Mouse (Mus musculus) hindbrain, embryonic 10.5 days (tissue): ENCODE measurements around the gene Kcnn1. TPM values are rescaled to one million over a fixed set of nuclear protein-coding genes. Genes with fewer than 3 reads are reported as not detected.
A peak's percentile ranks its signal among the peaks of the same experiment; 100 is the strongest.

ENCODE experiments used
- DNase-seq: peaks from one replicate; pipeline ENCODE4 v3.0.0-alpha.2; 2017; ENCODE audit warnings: low spot score
- H3K27ac ChIP-seq: fragments of 300-500 bp; sonication (generic); 2 replicates; pipeline ENCODE4 v1.5.1; 2016; ENCODE audit warnings: mild to moderate bottlenecking, moderate library complexity
- H3K27me3 ChIP-seq: fragments of 300-500 bp; sonication (generic); 2 replicates; pipeline ENCODE4 v1.6.1; 2016; ENCODE audit warnings: mild to moderate bottlenecking; ENCODE audit not compliant: poor library complexity, insufficient read depth, severe bottlenecking
- H3K36me3 ChIP-seq: fragments of 300-500 bp; sonication (generic); 2 replicates; pipeline ENCODE4 v1.6.1; 2016; ENCODE audit warnings: mild to moderate bottlenecking, moderate library complexity
- H3K4me1 ChIP-seq: fragments of 300-500 bp; sonication (generic); replicated peaks from 2 replicates; pipeline ENCODE4 v1.6.1; 2016; ENCODE audit warnings: mild to moderate bottlenecking
- H3K4me3 ChIP-seq: fragments of 300-500 bp; sonication (generic); 2 replicates; pipeline ENCODE4 v1.5.1; 2016; ENCODE audit warnings: mild to moderate bottlenecking, moderate library complexity
- H3K9me3 ChIP-seq: fragments of 300-500 bp; sonication (generic); 2 replicates; pipeline ENCODE4 v1.6.1; 2016; ENCODE audit warnings: mild to moderate bottlenecking, moderate library complexity
- WGBS: fragments of 180-500 bp; shearing (Covaris S2); methylation state at CpG from one replicate; pipeline ENCODE4 v1.1.7; 2016; 5-methylcytosine and 5-hydroxymethylcytosine counted together
- polyA plus RNA-seq: library from polyadenylated mRNA; unstranded; fragments of >200 nt; fragmentation: Nextera tagmentation; extraction: Ambion mirVana; gene quantifications from 2 replicates; pipeline ENCODE4 v1.2.1, GENCODE M21; 2016

The Kcnn1 gene
- polyA plus RNA-seq, 1 experiment from 2014 or later, result 19.3 TPM

DNA sequence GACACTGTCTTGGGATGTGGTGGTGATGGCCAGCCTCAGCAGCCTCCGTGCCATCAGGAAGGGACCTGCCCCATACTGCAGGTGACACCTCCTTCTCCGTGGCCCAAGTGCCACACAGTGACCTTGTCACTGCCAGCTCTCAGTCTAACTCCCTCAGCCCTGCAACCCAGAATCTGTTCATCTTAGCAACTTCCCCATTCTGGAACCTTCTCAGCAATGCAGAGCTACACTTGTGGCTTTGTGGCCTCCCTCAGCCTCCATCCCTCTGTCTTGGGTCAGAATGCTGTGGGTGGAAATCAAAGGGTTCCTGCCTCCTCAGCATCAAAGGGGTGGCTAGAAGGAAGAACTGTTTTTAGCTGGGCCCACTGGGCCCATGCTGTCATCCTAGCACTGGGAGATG, 9.2 kb downstream of the Kcnn1 start:
- 86% methylated on average over 2 of the region's 2 CpGs for WGBS
- peaks cover 48% of the 10 kb centered on the region for H3K4me1 ChIP-seq

GRCm38 (mm10) chr8:70852595-70853231, 10.3 kb downstream of the Kcnn1 start:
- Histone ChIP-seq H3K9me3 (no peaks in the 10 kb centered on the region), H3K36me3 (peaks cover 30% of the 10 kb centered on the region), H3K27ac (no peak overlapping the region), H3K4me1 (peaks cover 36% of the 10 kb centered on the region), H3K27me3 (peaks cover 52% of the 10 kb centered on the region), H3K4me3 (no peak overlapping the region)
- DNase-seq, result no peak
- 89% methylated on average over 41 of the region's 41 CpGs for WGBS

More for the DNA sequence above, 9.2 kb downstream of the Kcnn1 start:
- no peak overlapping the region for H3K27ac ChIP-seq
- H3K27me3 ChIP-seq, result peaks cover 45% of the 10 kb centered on the region
- no peak overlapping the region for H3K4me3 ChIP-seq
- H3K36me3 ChIP-seq, result peaks cover 30% of the 10 kb centered on the region
- DNase-seq, result no peak
- H3K9me3 ChIP-seq, result no peaks in the 10 kb centered on the region

- peaks cover 55% of the 10 kb centered on the region for H3K27me3 ChIP-seq
- 67% methylated on average over 6 of the region's 6 CpGs for WGBS
- no peak for DNase-seq
- no peak overlapping the region for H3K27ac ChIP-seq
- no peak overlapping the region for H3K4me3 ChIP-seq
- H3K9me3 ChIP-seq, result no peaks in the 10 kb centered on the region
- H3K4me1 ChIP-seq, result peaks cover 30% of the 10 kb centered on the region
- peaks cover 30% of the 10 kb centered on the region for H3K36me3 ChIP-seq
Observed at GRCm38 (mm10) chr8:70851837-70852236, 11.2 kb downstream of the Kcnn1 start.

GRCm38 (mm10) chr8:70850947-70851346, 12.1 kb downstream of the Kcnn1 start:
- no peak overlapping the region for H3K4me3 ChIP-seq
- H3K27ac ChIP-seq, result no peak overlapping the region
- 84% methylated on average over 4 of the region's 4 CpGs for WGBS
- H3K4me1 ChIP-seq, result peaks cover 29% of the 10 kb centered on the region
- no peak for DNase-seq
- H3K36me3 ChIP-seq, result peaks cover 30% of the 10 kb centered on the region
- no peaks in the 10 kb centered on the region for H3K9me3 ChIP-seq
- H3K27me3 ChIP-seq, result peaks cover 52% of the 10 kb centered on the region

DNA sequence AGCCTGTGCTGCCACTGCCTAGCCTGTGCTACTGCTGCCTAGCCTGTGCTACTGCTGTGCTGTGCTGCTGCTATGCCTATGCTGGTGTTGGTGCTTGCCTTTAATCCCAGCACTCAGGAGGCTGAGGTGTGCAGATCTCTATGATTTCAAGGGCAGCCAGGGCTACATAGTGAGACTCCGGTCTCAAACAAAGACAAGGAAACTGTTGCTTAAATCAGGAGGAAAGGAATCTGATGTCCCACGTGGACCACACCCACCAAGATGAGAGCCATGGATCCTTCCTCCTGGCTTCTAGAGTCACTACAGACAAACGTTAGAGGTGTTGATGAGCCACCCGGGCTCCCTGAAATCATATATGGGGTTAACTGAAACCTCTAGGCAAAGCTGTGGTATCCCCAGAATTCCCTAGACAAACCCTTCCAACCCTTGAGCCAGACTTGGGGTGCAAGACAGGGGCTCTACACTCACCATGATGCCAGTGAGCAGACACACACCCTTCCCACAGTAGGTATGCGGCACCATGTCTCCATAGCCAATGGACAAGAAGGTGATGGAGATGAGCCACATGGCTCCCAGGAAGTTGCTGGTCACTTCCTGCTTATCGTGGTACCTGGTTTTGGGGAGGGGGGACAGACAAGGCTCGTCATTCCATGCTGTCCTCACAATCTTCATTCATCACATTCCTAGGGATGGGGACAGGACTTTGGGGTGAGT, 12.8 kb downstream of the Kcnn1 start:
- Histone ChIP-seq H3K4me1 (peaks cover 25% of the 10 kb centered on the region), H3K27me3 (peaks cover 46% of the 10 kb centered on the region), H3K4me3 (no peak overlapping the region), H3K27ac (no peak overlapping the region), H3K36me3 (peaks cover 30% of the 10 kb centered on the region), H3K9me3 (no peaks in the 10 kb centered on the region)
- 84% methylated on average over 7 of the region's 7 CpGs for WGBS
- DNase-seq, result no peak

DNA sequence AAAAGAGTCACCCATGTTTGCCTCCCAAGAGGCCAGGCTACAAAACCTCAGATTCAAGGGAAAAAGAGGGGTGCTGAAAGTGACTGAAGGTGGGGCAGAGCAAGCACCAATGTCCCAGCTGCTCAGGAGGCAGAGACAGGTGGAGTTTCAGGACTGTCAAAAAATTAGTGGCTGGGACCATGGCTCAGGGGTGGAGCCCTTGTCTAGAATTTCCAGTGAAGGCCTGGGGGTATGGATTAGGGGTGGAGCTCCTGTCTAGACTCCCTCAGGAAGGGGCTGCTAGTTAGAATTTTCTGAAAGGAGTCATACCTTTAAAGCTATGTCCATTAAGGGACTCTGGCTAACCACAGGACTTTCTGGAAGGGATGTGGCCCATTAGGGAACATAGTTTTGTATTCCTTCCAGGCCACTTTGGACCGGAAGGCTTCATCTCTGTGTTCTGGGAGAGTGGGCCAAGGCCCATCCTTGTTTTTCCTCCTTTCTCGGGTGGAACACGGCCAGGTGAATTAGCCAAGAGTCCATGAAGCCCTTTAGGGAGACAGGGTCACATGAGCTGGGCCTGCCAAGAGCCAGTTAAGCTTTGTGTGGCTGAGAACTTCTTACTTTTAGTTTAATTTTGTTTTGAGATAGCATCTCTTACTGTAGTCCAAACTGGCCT, 13.6 kb downstream of the Kcnn1 start:
- H3K27ac ChIP-seq, result no peak overlapping the region
- peaks cover 21% of the 10 kb centered on the region for H3K36me3 ChIP-seq
- no peak overlapping the region for H3K4me3 ChIP-seq
- WGBS, result 86% methylated on average over 3 of the region's 3 CpGs
- peaks cover 37% of the 10 kb centered on the region for H3K27me3 ChIP-seq
- no peaks in the 10 kb centered on the region for H3K9me3 ChIP-seq
- no peak for DNase-seq
- peaks cover 26% of the 10 kb centered on the region; the same call in 1 of the 2 replicates for H3K4me1 ChIP-seq

DNA sequence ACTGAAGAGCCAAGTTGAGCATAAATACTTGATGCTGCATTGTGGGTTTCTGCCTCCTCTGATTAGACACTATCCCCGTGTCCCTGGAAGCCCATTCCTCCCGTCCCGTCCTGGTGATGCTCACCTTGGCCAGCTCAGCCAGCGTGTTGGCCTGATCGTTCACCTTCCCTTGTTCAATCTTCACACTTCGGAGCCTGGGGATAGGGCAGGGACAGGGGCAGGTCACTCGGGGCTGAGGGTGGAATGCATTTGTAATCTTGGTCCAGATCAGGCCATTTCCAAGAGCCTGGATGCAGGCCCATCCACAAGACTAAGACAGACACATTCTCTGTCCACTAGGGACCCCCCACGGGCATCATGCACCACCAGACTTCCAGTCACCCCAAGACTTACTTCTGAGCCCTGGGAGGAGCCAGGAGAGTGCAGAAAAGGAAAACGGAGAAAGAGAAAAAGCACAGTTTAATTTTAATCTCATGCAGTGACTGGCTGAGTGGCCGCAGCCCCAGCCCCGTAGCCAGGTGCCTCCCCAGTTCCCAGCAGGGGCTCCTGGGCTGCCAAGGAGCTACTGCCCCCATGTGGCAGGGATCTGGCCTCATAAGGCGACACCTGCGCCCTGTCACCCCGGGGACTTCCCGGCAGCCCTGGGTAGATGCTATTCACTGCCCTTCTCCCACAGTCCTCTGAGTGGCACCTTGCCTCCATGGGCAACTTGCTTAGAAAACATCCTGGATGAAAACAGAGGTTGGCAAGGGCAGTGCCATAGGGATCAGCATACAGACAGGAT, 16.5 kb downstream of the Kcnn1 start:
- H3K36me3 ChIP-seq, result 0 out of 2 replicates have a peak, but pooled peaks cover 3% of the 10 kb centered on the region
- no peaks in the 10 kb centered on the region for H3K9me3 ChIP-seq
- H3K27me3 ChIP-seq, result peaks cover 53% of the 10 kb centered on the region
- DNase-seq, result no peak
- H3K27ac ChIP-seq, result no peak overlapping the region
- H3K4me3 ChIP-seq, result no peak overlapping the region
- peaks cover 28% of the 10 kb centered on the region; the same call in 1 of the 2 replicates for H3K4me1 ChIP-seq
- 55% methylated on average over 15 of the region's 15 CpGs for WGBS

DNA sequence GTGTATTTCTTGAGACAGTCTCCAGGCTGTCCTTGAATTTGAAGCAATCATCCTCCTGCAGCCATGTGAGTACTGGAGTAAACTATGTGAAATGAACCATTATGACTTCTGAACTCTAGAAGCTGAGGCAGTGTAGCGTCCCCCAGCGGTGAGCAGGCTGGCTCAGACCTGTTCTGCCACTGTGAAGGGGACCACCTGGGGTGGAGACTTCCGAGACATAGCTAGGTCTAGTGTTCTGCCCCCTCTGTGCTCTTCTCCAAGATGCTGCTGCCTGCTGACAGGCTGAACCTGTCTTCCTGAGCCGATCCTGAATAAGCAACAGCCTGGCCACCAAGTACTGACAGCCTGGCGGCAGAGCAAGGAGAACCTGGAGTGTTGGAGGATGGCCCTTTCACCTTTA, 17.9 kb downstream of the Kcnn1 start:
- no peak for DNase-seq
- no peak overlapping the region for H3K27ac ChIP-seq
- H3K9me3 ChIP-seq, result no peaks in the 10 kb centered on the region
- H3K4me3 ChIP-seq, result no peak overlapping the region
- WGBS, result 46% methylated on average over 5 of the region's 5 CpGs
- peaks cover 39% of the 10 kb centered on the region for H3K4me1 ChIP-seq
- H3K36me3 ChIP-seq, result no peaks in the 10 kb centered on the region
- peaks cover 45% of the 10 kb centered on the region for H3K27me3 ChIP-seq

GRCm38 (mm10) chr8:70844523-70844922, 18.5 kb downstream of the Kcnn1 start:
- Histone ChIP-seq H3K36me3 (no peaks in the 10 kb centered on the region), H3K27me3 (peaks cover 40% of the 10 kb centered on the region), H3K4me1 (peaks cover 43% of the 10 kb centered on the region), H3K9me3 (no peaks in the 10 kb centered on the region), H3K4me3 (no peak overlapping the region), H3K27ac (peak overlapping the region; percentile 68)
- DNase-seq, result peak; percentile 92
- WGBS, result 3% methylated on average over 6 of the region's 6 CpGs

DNA sequence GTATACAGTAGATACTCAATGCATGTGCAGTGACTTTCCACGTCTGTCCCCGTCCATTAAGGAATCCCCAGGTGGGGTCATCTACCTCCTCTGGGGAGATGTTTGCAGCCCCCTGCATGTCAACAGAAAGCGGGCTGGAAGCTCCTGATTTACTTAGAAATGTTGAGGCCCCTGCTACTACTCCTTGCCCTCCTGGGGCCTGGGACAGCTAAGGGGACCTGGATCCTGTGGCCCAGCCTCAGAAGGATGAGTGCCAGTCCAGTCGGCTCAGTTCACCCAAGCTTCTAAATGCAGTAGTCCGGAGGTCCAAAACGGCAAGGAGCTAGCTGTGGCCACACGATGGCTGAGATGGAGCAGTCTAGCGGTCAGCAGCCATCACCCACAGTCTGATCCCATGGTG, 19.1 kb downstream of the Kcnn1 start:
- Histone ChIP-seq H3K36me3 (no peaks in the 10 kb centered on the region), H3K9me3 (no peaks in the 10 kb centered on the region), H3K27ac (peak overlapping the region; percentile 68), H3K27me3 (peaks cover 39% of the 10 kb centered on the region), H3K4me1 (peaks cover 45% of the 10 kb centered on the region), H3K4me3 (no peak overlapping the region)
- WGBS, result 87% methylated on average over 8 of the region's 8 CpGs
- DNase-seq, result no peak

- H3K4me1 ChIP-seq, result peaks cover 52% of the 10 kb centered on the region
- H3K36me3 ChIP-seq, result no peaks in the 10 kb centered on the region
- H3K27me3 ChIP-seq, result peaks cover 33% of the 10 kb centered on the region
- H3K9me3 ChIP-seq, result no peaks in the 10 kb centered on the region
- no peak overlapping the region for H3K4me3 ChIP-seq
- H3K27ac ChIP-seq, result no peak overlapping the region
- DNase-seq, result no peak
- 87% methylated on average over 5 of the region's 5 CpGs for WGBS
Observed at GRCm38 (mm10) chr8:70843214-70843773, 19.8 kb downstream of the Kcnn1 start.

DNA sequence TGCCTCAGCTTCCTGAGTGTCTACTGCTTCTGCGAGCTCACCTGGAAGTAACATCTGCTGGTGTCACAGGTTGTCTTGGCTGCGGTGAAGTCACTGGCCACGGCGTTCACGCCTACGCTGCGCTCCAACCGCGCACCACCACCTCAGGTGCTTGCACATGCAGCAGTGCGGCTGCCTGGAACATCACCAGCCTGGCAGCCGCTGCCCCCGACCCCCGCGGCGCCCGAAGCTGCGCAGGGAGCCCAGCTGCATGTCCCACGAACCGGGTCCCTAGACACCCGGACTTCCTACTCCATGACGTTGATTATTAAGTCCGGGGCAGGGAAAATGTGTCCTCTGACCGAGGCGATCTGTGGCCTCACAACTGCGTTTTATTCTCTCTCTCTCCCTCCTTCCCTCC, 20.6 kb downstream of the Kcnn1 start:
- DNase-seq, result no peak
- H3K9me3 ChIP-seq, result no peaks in the 10 kb centered on the region
- no peak overlapping the region for H3K4me3 ChIP-seq
- peaks cover 52% of the 10 kb centered on the region for H3K4me1 ChIP-seq
- WGBS, result 72% methylated on average over 25 of the region's 25 CpGs
- peaks cover 25% of the 10 kb centered on the region for H3K27me3 ChIP-seq
- H3K36me3 ChIP-seq, result no peaks in the 10 kb centered on the region
- 0 out of 2 replicates have a peak overlapping the region, but pooled peaks have one; percentile 3 for H3K27ac ChIP-seq
